Mouse (Mus musculus): ENCODE results near the gene Bdkrb2. TPM values are rescaled to one million over a fixed set of nuclear protein-coding genes. Genes with fewer than 3 reads are reported as not detected.
A peak's percentile ranks its signal among the peaks of the same experiment; 100 is the strongest.

The Bdkrb2 gene
- under 1 TPM; 0.39 to 0.82 TPM for total RNA-seq (2021)
- long read RNA-seq, experiment 1, result 0 reads
- long read RNA-seq, experiment 2, result 0 reads

- TF ChIP-seq CTCF (IDR thresholded peaks at IDR 0.05), result no peak
- intact Hi-C loops (cut with DNase I), result no loop called here
- peak within 1 kb of the TSS; percentile 63 for H3K27ac ChIP-seq
- peak; percentile 71 for DNase-seq
- peak within 1 kb of the TSS; percentile 69 for H3K4me3 ChIP-seq
Measured at GRCm38 (mm10) chr12:105562936-105563680, at the start of gene Bdkrb2. Gene Bdkrb2, plus strand, starts transcription at chr12:105563226.

- DNase-seq, result no peak
- Histone ChIP-seq H3K27ac (no peak overlapping the region), H3K4me3 (no peak overlapping the region)
- no peak for TF ChIP-seq CTCF (IDR thresholded peaks at IDR 0.05)
- intact Hi-C loops (cut with DNase I), result no loop called here
Measured at GRCm38 (mm10) chr12:105514111-105514510, 48.9 kb upstream of the Bdkrb2 start.

- no peak for TF ChIP-seq CTCF (IDR thresholded peaks at IDR 0.05)
- no peak for DNase-seq
Measured at GRCm38 (mm10) chr12:105517026-105517675, 45.9 kb upstream of the Bdkrb2 start.

GRCm38 (mm10) chr12:105519851-105520250 lies 43.2 kb upstream of the Bdkrb2 start:
- DNase-seq, result no peak
- Histone ChIP-seq H3K27ac (peak overlapping the region; percentile 58; the same call in 1 of the 2 replicates), H3K4me3 (no peak overlapping the region)
- TF ChIP-seq CTCF (IDR thresholded peaks at IDR 0.05), result no peak
- intact Hi-C loops (cut with DNase I), result no loop called here

More at GRCm38 (mm10) chr12:105517026-105517675, 45.9 kb upstream of the Bdkrb2 start:
- H3K27ac ChIP-seq, result no peak overlapping the region
- H3K4me3 ChIP-seq, result no peak overlapping the region
- intact Hi-C loops (cut with DNase I), result no loop called here

GRCm38 (mm10) chr12:105521170-105521762 lies 41.8 kb upstream of the Bdkrb2 start:
- TF ChIP-seq CTCF (IDR thresholded peaks at IDR 0.05), result no peak

DNA sequence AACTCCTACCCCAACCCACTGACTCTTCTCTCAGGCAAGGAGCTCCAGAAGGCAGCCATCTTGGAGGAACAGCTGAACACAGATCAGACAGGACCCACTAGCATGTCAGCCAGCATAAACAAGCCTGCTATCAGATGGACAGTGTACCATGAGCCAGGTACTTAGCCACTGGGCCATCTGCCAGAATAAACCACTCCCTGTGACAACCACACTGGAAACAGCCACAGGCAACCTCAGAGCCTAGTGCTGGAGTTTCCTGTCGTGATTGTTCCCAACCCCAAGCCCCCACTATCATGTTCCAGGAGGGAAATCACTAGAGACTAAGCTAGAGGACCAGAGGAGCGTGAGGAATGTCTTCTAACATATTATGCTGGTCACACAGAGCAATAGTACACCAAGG lies 39.3 kb upstream of the Bdkrb2 start:
- Histone ChIP-seq H3K4me3 (no peak overlapping the region), H3K27ac (peak overlapping the region; percentile 24)
- TF ChIP-seq CTCF (IDR thresholded peaks at IDR 0.05), result no peak
- DNase-seq, result no peak
- intact Hi-C loops (cut with DNase I), result no loop called here

More at GRCm38 (mm10) chr12:105521170-105521762, 41.8 kb upstream of the Bdkrb2 start:
- no peak overlapping the region for H3K4me3 ChIP-seq
- no peak overlapping the region for H3K27ac ChIP-seq
- intact Hi-C loops (cut with DNase I), result no loop called here
- DNase-seq, result no peak

DNA sequence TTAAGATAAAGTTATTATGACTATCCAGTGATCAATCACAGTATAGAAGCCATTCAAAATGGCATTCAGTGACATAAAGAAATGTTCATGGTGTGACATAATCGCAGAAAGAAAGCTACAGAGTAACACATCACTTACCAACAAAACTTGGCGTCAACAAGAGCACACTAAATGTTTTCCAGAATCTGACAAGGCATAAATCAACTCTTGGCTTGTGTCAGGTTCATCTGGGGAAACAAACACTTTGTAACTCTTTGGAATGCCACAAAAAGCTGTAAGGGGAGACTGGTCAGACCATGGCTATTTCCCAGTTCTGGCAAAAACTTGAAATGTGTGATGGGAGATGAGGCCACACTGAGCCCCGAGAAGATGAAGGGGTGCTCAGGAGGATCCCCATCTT lies 36.8 kb upstream of the Bdkrb2 start:
- H3K27ac ChIP-seq, result peak overlapping the region; percentile 78
- intact Hi-C loops (cut with DNase I), result no loop called here
- no peak overlapping the region for H3K4me3 ChIP-seq
- TF ChIP-seq CTCF (IDR thresholded peaks at IDR 0.05), result no peak
- no peak for DNase-seq

DNA sequence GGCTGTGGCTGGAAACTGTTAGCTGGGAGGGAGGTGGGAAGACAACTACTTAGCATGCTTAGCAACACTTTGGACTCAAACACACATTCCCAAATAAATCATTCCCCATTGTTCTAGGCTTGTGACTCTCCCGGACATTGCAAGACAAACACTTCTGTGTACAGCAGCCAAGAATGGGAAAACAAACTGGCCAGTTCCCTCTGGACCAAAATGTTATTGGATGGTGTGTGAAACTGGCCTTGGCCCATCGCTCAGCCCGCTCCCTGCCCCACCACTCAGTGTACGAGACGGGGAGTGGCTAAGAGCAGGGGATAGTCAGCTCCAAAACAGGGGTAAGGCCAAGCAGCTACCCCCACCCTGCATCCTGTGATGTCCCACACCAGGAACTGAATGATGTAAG lies 36.2 kb upstream of the Bdkrb2 start:
- H3K27ac ChIP-seq, result peak overlapping the region; percentile 78
- TF ChIP-seq CTCF (IDR thresholded peaks at IDR 0.05), result no peak
- H3K4me3 ChIP-seq, result no peak overlapping the region
- peak; percentile 65 for DNase-seq
- intact Hi-C loops (cut with DNase I), result no loop called here

- intact Hi-C loops (cut with DNase I), result no loop called here
- Histone ChIP-seq H3K4me3 (no peak overlapping the region), H3K27ac (no peak overlapping the region)
- TF ChIP-seq CTCF (IDR thresholded peaks at IDR 0.05), result no peak
- peak; percentile 30 for DNase-seq
Measured at GRCm38 (mm10) chr12:105529545-105529944, 33.5 kb upstream of the Bdkrb2 start.

GRCm38 (mm10) chr12:105531724-105532371 lies 31.2 kb upstream of the Bdkrb2 start:
- DNase-seq, result no peak
- no peak overlapping the region for H3K4me3 ChIP-seq
- no peak for TF ChIP-seq CTCF (IDR thresholded peaks at IDR 0.05)
- intact Hi-C loops (cut with DNase I), result no loop called here
- H3K27ac ChIP-seq, result no peak overlapping the region

DNA sequence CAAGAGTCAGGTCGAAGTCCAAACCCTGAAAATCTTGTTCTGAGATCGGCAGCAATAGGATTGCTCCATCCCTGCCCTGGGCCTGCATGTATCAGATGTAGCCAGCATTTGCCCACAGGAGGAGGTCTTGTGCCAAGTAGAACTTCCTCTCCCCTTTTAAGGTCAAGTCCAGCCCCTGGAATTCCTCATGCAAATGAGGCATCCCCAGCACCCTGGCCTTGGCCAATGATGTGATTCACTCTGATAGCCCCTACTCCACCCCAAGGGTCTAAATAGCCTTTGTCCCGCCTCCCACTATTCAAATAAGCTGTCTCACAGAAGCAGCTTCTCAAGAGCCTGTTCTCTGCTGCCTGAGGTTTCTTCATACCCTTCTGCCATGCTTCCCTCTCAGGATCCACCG lies 28.2 kb upstream of the Bdkrb2 start:
- intact Hi-C loops (cut with DNase I), result no loop called here
- Histone ChIP-seq H3K27ac (no peak overlapping the region), H3K4me3 (no peak overlapping the region)
- no peak for TF ChIP-seq CTCF (IDR thresholded peaks at IDR 0.05)
- no peak for DNase-seq

- DNase-seq, result no peak
- TF ChIP-seq CTCF (IDR thresholded peaks at IDR 0.05), result no peak
- H3K4me3 ChIP-seq, result no peak overlapping the region
- no peak overlapping the region for H3K27ac ChIP-seq
- intact Hi-C loops (cut with DNase I), result no loop called here
Measured at GRCm38 (mm10) chr12:105535968-105536760, 26.9 kb upstream of the Bdkrb2 start.

Measured in gastrocnemius, adult 2 months (tissue).